Mouse (Mus musculus) midbrain, embryonic 11.5 days (tissue): Measurements from ENCODE around the gene Rnf123. TPM values are rescaled to one million over a fixed set of nuclear protein-coding genes. Genes with fewer than 3 reads are reported as not detected.

Experiments
- ATAC-seq: fragments of 200-750 bp; cut with Nextera tagmentation; 2 replicates; pipeline ENCODE4 v1.8.0; 2017; ENCODE audit warnings: moderate TSS enrichment, moderate library complexity; ENCODE audit not compliant: low FRiP score
- DNase-seq: peaks from one replicate; pipeline ENCODE4 v3.0.0; 2015; ENCODE audit warnings: low spot score; ENCODE audit errors: missing footprints
- H3K27ac ChIP-seq: fragments of 300-500 bp; sonication (generic); 2 replicates; pipeline ENCODE4 v1.5.1; 2014; ENCODE audit warnings: low read depth, low read length
- H3K27me3 ChIP-seq: fragments of 300-500 bp; sonication (generic); 2 replicates; pipeline ENCODE4 v1.6.1; 2014; ENCODE audit warnings: mild to moderate bottlenecking, low read length, moderate library complexity, mixed read lengths; ENCODE audit not compliant: control insufficient read depth, insufficient read depth
- H3K36me3 ChIP-seq: fragments of 300-500 bp; sonication (generic); 2 replicates; pipeline ENCODE4 v1.6.1; 2014; ENCODE audit warnings: mild to moderate bottlenecking, low read length, moderate library complexity, mixed read lengths; ENCODE audit not compliant: control insufficient read depth, insufficient read depth
- H3K4me1 ChIP-seq: fragments of 300-500 bp; sonication (generic); 2 replicates; pipeline ENCODE4 v1.6.1; 2014; ENCODE audit warnings: low read length; ENCODE audit not compliant: control insufficient read depth, insufficient read depth
- H3K4me2 ChIP-seq: fragments of 300-500 bp; sonication (generic); 2 replicates; pipeline ENCODE4 v1.6.1; 2014; ENCODE audit warnings: mild to moderate bottlenecking, moderate library complexity
- H3K4me3 ChIP-seq: fragments of 300-500 bp; sonication (generic); 2 replicates; pipeline ENCODE4 v1.5.1; 2014; ENCODE audit warnings: low read depth, low read length
- H3K9ac ChIP-seq: fragments of 300-500 bp; sonication (generic); 2 replicates; pipeline ENCODE4 v1.6.1; 2014; ENCODE audit warnings: low read length
- H3K9me3 ChIP-seq: fragments of 300-500 bp; sonication (generic); 2 replicates; pipeline ENCODE4 v1.6.1; 2016; ENCODE audit warnings: low read length; ENCODE audit not compliant: control insufficient read depth
- WGBS: fragments of 180-500 bp; shearing (Covaris S2); extraction: QIAGEN DNeasy Blood & Tissue Kit; methylation state at CpG from one replicate; pipeline ENCODE4 v1.1.7; 2014; 5-methylcytosine and 5-hydroxymethylcytosine counted together
- polyA plus RNA-seq: library from polyadenylated mRNA; unstranded; fragments of >200 nt; fragmentation: Nextera tagmentation; extraction: Ambion mirVana; gene quantifications from 2 replicates; pipeline ENCODE4 v1.2.1, GENCODE M21; 2014

Gene Rnf123
- polyA plus RNA-seq, 1 experiment from 2014 or later, result 29.2 TPM

DNA sequence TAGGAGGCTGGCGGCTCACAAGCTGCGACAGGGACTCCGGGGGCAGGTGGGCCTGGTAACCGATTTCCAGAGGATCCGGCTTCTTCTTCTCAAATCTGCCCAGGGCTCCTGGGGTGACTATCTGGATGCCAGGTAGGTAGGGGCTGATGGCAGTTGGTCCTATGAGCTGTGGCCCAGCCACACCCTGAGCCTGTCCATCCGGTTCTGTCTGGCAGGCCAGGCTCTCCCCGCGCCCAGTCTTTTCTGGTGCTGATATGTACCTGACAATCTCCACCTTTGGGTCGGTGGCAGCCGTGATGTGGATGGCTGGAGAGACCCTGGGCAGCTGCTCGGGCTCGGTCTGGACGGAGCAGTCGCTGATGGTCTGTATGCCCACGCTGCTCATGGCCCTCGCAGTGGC, 27.0 kb upstream of the Rnf123 start:
- WGBS, result 83% methylated on average over 16 of the region's 16 CpGs
- H3K9me3 ChIP-seq, result no peaks in the 10 kb centered on the region
- H3K4me3 ChIP-seq, result no peak overlapping the region
- no peak overlapping the region for H3K27ac ChIP-seq
- H3K4me1 ChIP-seq, result peaks cover 7% of the 10 kb centered on the region; the same call in 1 of the 2 replicates
- ATAC-seq (no peak), DNase-seq (no peak)
- no peaks in the 10 kb centered on the region for H3K27me3 ChIP-seq
- H3K36me3 ChIP-seq, result peaks cover 3% of the 10 kb centered on the region
- no peak overlapping the region for H3K4me2 ChIP-seq
- no peak overlapping the region for H3K9ac ChIP-seq

DNA sequence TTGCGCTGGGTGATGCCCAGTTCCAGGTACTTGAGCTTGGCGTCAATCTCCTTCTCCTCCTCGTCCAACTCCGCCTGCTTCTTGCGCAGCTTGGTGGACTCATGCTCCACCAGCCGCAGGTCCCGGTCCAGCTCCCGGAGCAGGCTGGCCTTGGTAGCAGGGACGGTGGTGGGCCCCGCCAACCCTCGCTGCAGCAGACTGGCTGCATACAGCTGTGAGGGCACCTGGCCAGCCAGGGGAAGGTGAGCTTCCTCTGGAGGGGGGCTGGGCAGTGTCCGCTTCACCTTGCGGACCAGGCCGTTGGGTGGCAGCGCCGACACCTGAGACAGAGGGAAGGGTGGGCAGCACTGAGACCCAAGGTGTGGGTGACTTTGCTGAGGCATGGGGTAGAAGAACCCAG, 24.7 kb upstream of the Rnf123 start:
- Histone ChIP-seq H3K9me3 (no peaks in the 10 kb centered on the region), H3K27ac (no peak overlapping the region), H3K27me3 (no peaks in the 10 kb centered on the region), H3K4me3 (no peak overlapping the region), H3K4me2 (no peak overlapping the region), H3K4me1 (peaks cover 10% of the 10 kb centered on the region; the same call in 1 of the 2 replicates), H3K36me3 (peaks cover 3% of the 10 kb centered on the region), H3K9ac (no peak overlapping the region)
- ATAC-seq (no peak), DNase-seq (no peak)
- WGBS, result 93% methylated on average over 16 of the region's 16 CpGs

DNA sequence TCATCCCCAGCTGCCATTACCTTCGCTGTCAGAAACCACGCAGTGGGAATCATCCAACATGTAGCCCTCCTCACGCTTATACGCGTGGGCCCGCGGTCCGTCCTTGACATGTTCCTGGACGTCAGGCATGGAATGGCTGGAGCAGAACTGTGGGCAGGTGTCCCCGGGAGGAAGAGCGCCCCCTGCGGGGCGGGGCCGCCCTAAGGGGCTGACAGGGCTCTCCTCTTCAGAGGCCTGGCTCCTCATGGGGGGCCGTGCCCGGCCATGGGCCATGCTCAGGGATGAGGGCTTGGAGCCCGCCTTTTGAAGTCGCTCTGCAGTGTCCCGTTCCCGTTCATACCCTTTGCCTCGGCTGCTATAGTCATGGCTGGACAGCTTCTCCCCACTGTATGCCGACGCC, 22.9 kb upstream of the Rnf123 start:
- no peaks in the 10 kb centered on the region; the same call in 1 of the 2 replicates for H3K36me3 ChIP-seq

DNA sequence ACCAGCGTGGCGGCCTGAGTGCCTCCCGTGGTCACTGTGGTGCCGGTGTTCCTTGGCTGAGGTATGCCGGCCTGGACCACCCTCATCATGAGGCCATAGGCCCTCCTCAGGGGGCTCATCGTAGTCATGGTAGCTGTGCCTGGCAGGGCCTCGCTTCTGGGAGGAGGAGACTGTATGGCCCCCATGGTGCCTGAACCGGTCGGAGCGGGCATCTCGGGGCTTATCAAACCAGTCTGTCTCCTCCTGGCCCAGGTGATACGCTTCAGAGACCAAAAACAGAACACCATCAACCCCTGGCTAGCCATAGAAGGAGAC, 22.4 kb upstream of the Rnf123 start:
- no peak overlapping the region; the same call in 1 of the 2 replicates for H3K9ac ChIP-seq
- no peaks in the 10 kb centered on the region for H3K36me3 ChIP-seq
- H3K4me2 ChIP-seq, result no peak overlapping the region
- no peaks in the 10 kb centered on the region for H3K9me3 ChIP-seq
- ATAC-seq (0 out of 2 replicates have a peak, but pooled peaks have one; percentile 9), DNase-seq (peak; percentile 81)
- no peak overlapping the region for H3K4me3 ChIP-seq
- H3K27ac ChIP-seq, result no peak overlapping the region
- H3K27me3 ChIP-seq, result no peaks in the 10 kb centered on the region
- WGBS, result 71% methylated on average over 12 of the region's 12 CpGs
- H3K4me1 ChIP-seq, result peaks cover 2% of the 10 kb centered on the region; the same call in 1 of the 2 replicates

More for the DNA sequence above, 22.9 kb upstream of the Rnf123 start:
- ATAC-seq (no peak), DNase-seq (peak; percentile 75)
- Histone ChIP-seq H3K4me2 (no peak overlapping the region), H3K4me1 (peaks cover 6% of the 10 kb centered on the region; the same call in 1 of the 2 replicates), H3K9ac (no peak overlapping the region), H3K4me3 (no peak overlapping the region), H3K27me3 (no peaks in the 10 kb centered on the region), H3K27ac (no peak overlapping the region), H3K9me3 (no peaks in the 10 kb centered on the region)
- 91% methylated on average over 23 of the region's 23 CpGs for WGBS

DNA sequence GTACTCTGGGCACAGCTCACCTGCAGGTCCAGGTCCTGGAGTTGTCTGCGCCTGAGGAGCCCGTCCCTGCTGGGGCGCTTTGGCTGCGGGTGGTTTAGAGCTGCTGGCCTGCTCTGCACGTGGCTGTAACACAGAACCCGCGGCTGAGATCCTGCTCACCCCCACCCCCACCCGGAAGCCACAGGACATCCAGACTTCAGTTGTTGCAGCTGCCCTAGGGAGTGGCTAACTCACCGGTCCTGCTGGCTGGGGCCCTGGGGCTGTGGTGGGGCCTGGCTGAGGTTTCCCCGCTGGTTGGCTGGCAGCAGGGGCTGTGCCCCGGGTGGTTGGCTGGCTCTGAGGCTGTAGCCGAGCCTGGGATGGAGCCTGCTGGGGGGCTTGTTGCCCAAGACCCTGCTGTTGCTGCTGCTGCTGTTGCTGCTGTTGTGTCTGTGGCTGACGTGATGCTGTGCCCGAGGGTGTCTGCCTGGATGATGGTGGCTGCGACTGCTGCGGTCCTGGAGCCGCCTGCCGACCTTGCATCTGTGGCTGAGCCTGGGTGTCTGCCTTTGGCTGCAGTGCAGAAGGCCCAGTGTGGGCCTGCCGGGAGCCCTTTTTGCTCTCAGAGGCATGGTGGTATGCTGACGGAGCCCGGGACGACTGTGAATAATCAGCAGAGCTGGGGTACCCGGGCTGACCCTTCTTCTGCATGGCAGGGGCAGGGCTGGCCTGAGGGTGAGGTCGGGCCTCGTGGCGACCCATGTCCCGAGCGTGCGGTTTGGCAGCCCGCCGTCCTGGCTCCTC, 21.8 kb upstream of the Rnf123 start:
- Histone ChIP-seq H3K27me3 (no peaks in the 10 kb centered on the region), H3K4me2 (no peak overlapping the region), H3K4me1 (peaks cover 2% of the 10 kb centered on the region; the same call in 1 of the 2 replicates), H3K9me3 (no peaks in the 10 kb centered on the region), H3K36me3 (no peaks in the 10 kb centered on the region), H3K9ac (peak overlapping the region; percentile 49), H3K27ac (no peak overlapping the region), H3K4me3 (no peak overlapping the region)
- WGBS, result 33% methylated on average over 31 of the region's 31 CpGs
- DNase-seq (peak; percentile 86), ATAC-seq (peak; percentile 42; the same call in 1 of the 2 replicates)

DNA sequence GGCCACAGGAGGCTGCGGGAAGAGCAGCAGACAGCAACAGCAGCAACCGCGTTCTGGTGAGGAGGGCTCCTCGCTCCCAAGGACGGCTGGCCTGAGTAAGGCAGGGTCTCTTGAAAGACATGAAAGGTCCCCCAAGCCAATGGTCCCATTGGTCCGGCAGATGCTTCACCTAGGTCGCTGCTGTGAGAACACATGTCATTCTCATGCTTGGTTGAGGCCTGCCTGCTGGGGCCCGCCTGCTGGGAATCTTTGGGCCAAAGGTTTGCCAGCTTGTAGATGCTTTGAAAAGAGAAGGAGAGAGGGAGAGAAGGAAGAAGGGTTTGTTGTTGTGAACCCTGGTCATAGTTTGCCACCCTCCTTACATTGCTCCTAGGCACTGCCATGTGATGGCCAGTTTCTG, 16.5 kb upstream of the Rnf123 start:
- no peaks in the 10 kb centered on the region for H3K9me3 ChIP-seq
- no peaks in the 10 kb centered on the region for H3K27me3 ChIP-seq
- H3K4me1 ChIP-seq, result peaks cover 5% of the 10 kb centered on the region
- 89% methylated on average over 8 of the region's 8 CpGs for WGBS
- H3K27ac ChIP-seq, result no peak overlapping the region
- H3K36me3 ChIP-seq, result no peaks in the 10 kb centered on the region
- no peak overlapping the region for H3K9ac ChIP-seq
- no peak overlapping the region for H3K4me3 ChIP-seq
- DNase-seq (no peak), ATAC-seq (no peak)
- no peak overlapping the region for H3K4me2 ChIP-seq

DNA sequence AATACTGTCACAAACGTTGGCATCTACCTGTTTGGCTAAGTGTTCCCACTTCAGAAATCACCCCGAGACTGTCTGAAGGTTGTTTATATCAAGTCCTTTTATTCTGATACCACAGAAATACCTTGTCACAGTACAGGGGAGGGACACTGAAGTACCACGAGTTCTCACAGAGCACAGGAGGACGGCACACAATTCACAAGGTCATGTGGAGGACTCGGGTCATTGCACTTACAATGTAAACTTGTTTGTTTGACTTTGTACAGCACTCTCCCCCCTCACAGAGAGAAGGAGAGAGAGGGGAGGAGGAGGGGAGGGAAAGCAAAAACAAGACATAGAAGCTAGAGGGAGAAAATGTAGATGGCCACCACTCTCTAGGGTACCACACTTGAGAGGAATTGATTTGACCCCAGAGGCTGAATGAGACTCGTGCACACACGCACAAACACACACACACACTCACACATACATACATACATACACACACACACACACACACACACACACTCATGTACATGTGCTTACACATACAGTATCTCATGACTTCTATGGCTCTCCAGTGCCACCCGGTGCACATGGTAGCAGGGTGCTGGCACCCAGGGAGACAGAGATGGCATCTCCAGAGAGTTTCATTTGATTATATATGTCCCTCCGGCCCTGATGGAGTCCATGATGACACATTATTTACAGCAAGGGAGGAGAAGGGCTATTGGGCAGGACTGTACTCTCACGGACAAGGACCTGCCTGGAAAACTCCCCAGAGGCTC, 13.0 kb upstream of the Rnf123 start:
- Histone ChIP-seq H3K27me3 (no peaks in the 10 kb centered on the region), H3K27ac (no peak overlapping the region), H3K4me3 (no peak overlapping the region), H3K36me3 (peaks cover 12% of the 10 kb centered on the region; the same call in 1 of the 2 replicates), H3K9ac (no peak overlapping the region), H3K9me3 (no peaks in the 10 kb centered on the region), H3K4me2 (no peak overlapping the region; the same call in 1 of the 2 replicates), H3K4me1 (peaks cover 11% of the 10 kb centered on the region)
- 66% methylated on average over 10 of the region's 10 CpGs for WGBS
- ATAC-seq, result no peak
- DNase-seq, result no peak

DNA sequence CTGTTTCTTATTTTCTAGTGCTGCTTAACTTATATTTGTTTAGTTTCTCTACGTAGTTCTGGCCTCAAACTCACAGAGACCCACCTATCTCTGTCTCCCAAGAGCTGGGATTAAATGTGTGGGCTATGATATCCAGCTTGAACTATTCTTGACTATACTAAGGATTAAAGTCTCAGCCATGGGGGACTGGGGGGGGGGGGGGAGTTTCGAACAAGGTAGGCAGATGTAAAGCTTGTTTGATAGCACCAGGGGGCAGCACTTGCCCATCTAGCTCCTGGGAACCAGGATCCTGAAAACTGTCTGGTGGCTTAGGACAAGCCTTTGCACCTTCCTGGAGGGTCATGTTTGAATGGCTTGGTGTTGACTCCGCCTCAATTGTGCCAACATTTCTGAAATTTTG, 12.4 kb upstream of the Rnf123 start:
- Histone ChIP-seq H3K27me3 (no peaks in the 10 kb centered on the region), H3K27ac (no peak overlapping the region), H3K36me3 (peaks cover 16% of the 10 kb centered on the region), H3K9me3 (no peaks in the 10 kb centered on the region), H3K4me1 (peaks cover 11% of the 10 kb centered on the region), H3K4me3 (no peak overlapping the region), H3K9ac (peak overlapping the region; percentile 56; the same call in 1 of the 2 replicates), H3K4me2 (peak overlapping the region; percentile 89)
- WGBS, result 11% methylated on average over 3 of the region's 3 CpGs
- DNase-seq (peak; percentile 93), ATAC-seq (no peak)

DNA sequence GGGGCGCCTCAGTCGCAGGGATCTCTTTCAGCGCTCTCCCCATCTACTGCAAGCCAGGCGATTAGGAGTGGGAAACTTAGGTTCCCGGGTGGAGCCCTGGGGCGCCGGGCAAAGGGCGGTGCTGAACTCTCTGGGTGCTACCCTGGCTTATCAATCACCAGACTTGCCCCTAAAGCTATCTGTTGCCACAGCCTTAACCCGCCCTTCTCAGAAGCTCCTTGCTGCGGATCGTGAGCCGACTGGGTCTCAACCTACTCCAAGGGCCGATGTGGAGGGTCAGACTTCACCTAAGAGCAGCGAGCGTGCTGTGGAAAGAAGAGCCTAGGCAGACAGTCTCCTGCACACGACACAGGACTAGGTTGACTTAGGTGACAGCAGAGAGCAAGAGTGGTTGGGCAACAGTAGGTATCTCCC, 11.9 kb upstream of the Rnf123 start:
- DNase-seq (peak; percentile 95), ATAC-seq (peak; percentile 12)
- Histone ChIP-seq H3K4me2 (peak overlapping the region; percentile 89), H3K9ac (peak overlapping the region; percentile 56), H3K9me3 (no peaks in the 10 kb centered on the region), H3K4me3 (peak overlapping the region; percentile 83), H3K27me3 (no peaks in the 10 kb centered on the region), H3K36me3 (peaks cover 16% of the 10 kb centered on the region), H3K27ac (peak overlapping the region; percentile 36; the same call in 1 of the 2 replicates), H3K4me1 (peaks cover 11% of the 10 kb centered on the region)
- under 1% methylated on average over 16 of the region's 16 CpGs for WGBS
